Mouse (Mus musculus): ENCODE measurements around the gene Cfd. TPM values are rescaled to one million over a fixed set of nuclear protein-coding genes. Genes with fewer than 3 reads are reported as not detected.
A peak's percentile ranks its signal among the peaks of the same experiment; 100 is the strongest.

Gene Cfd
- polyA plus RNA-seq, 1 experiment from 2014 or later: not detected

DNA sequence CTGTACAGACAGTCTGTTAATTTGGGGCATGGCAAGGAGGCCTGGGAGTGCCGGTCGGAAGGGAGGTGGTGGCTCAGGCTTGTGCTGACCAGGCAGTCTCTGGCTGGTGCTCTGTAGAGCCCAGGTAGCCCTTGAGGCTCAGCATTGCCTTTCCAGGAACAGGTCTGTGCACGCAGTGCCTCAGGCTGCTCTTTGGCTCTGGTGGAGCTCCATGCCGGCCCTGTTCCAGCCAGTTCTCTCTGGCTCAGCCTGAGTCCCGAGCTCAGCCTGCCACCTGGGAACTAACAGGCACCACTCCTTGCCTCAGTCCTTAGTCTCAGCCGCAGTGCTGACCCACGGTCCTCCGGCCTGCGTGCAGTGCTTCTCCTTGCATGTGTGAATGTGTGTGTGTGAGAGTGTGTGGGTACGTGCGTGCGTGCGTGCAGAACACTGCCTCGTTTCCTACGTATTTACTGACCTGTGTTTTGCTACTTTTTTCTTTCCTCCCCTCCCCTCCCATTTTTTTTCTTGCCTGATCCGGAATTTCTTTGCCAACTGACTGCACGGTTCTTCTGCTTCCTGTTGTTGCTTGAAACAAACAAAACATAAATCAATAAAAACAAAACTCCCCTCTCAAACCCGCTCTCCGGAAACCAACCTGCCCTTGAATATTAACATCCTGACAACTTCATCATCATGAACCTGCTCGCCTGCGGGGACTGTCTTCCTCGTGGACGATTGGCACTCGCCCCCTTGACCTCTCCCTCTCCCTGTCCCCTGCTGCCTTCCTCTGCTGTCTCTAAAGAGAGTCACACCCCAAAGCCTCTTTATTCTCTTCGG, 29.2 kb upstream of the Cfd start:
- Histone ChIP-seq H3K27ac (peak overlapping the region; percentile 57), H3K4me1 (replicated peaks) (peaks cover 44% of the 10 kb centered on the region)

GRCm38 (mm10) chr10:79862049-79862788, 28.4 kb upstream of the Cfd start:
- no peak overlapping the region for H3K4me2 ChIP-seq
- no peaks in the 10 kb centered on the region for H3K27me3 ChIP-seq
- peaks cover 44% of the 10 kb centered on the region for H3K4me1 ChIP-seq (replicated peaks)
- ATAC-seq (ENCODE audit: insufficient number of reproducible peaks, insufficient read depth, low FRiP score, low TSS enrichment, low read depth): no peak
- 88% methylated on average over 23 of the region's 23 CpGs for WGBS
- no peaks in the 10 kb centered on the region for H3K9me3 ChIP-seq
- H3K36me3 ChIP-seq: peaks cover 99% of the 10 kb centered on the region
- no peak overlapping the region for H3K27ac ChIP-seq
- no peak overlapping the region for H3K9ac ChIP-seq (replicated peaks)
- no peak overlapping the region for H3K4me3 ChIP-seq (replicated peaks)

More for the DNA sequence above, 29.2 kb upstream of the Cfd start:
- ATAC-seq (ENCODE audit: insufficient number of reproducible peaks, insufficient read depth, low FRiP score, low TSS enrichment, low read depth): no peak
- no peak overlapping the region for H3K9ac ChIP-seq (replicated peaks)
- WGBS: 75% methylated on average over 25 of the region's 25 CpGs
- peaks cover 99% of the 10 kb centered on the region for H3K36me3 ChIP-seq
- H3K4me2 ChIP-seq: no peak overlapping the region
- H3K27me3 ChIP-seq: no peaks in the 10 kb centered on the region
- H3K9me3 ChIP-seq: no peaks in the 10 kb centered on the region
- H3K4me3 ChIP-seq (replicated peaks): no peak overlapping the region

DNA sequence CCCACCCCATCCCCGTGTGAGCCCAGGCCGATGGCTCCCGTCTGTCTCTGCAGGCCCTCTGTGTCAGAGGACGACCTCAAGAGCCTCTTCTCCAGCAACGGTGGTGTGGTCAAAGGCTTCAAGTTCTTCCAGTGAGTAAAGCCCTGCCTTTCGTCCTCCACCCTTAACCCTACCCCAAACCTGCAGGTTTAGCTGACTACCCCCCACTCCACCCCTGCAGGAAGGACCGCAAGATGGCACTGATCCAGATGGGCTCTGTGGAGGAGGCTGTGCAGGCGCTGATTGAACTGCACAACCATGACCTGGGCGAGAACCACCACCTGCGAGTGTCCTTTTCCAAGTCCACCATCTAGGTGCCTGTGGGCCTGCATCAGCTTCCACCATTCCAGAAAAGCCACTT, 27.7 kb upstream of the Cfd start:
- 77% methylated on average over 10 of the region's 10 CpGs for WGBS
- Histone ChIP-seq H3K4me3 (replicated peaks) (no peak overlapping the region), H3K4me2 (no peak overlapping the region), H3K4me1 (replicated peaks) (peaks cover 41% of the 10 kb centered on the region), H3K27ac (peak overlapping the region; percentile 54; the same call in 1 of the 2 replicates), H3K36me3 (peaks cover 97% of the 10 kb centered on the region), H3K27me3 (no peaks in the 10 kb centered on the region), H3K9ac (replicated peaks) (no peak overlapping the region), H3K9me3 (no peaks in the 10 kb centered on the region)
- no peak for ATAC-seq (ENCODE audit: insufficient number of reproducible peaks, insufficient read depth, low FRiP score, low TSS enrichment, low read depth)

- Histone ChIP-seq H3K36me3 (peaks cover 93% of the 10 kb centered on the region), H3K4me1 (replicated peaks) (peaks cover 31% of the 10 kb centered on the region), H3K27ac (peak overlapping the region; percentile 56), H3K9ac (replicated peaks) (no peak overlapping the region), H3K4me3 (replicated peaks) (no peak overlapping the region), H3K27me3 (no peaks in the 10 kb centered on the region), H3K9me3 (no peaks in the 10 kb centered on the region), H3K4me2 (no peak overlapping the region)
- 45% methylated on average over 10 of the region's 10 CpGs for WGBS
- peak; percentile 4 for ATAC-seq (ENCODE audit: insufficient number of reproducible peaks, insufficient read depth, low FRiP score, low TSS enrichment, low read depth)
Measured at GRCm38 (mm10) chr10:79864351-79865188, 26.1 kb upstream of the Cfd start.

GRCm38 (mm10) chr10:79865189-79865601, 25.5 kb upstream of the Cfd start:
- H3K27ac ChIP-seq: peak overlapping the region; percentile 56; the same call in 1 of the 2 replicates
- peaks cover 93% of the 10 kb centered on the region for H3K36me3 ChIP-seq
- H3K4me2 ChIP-seq: no peak overlapping the region
- no peaks in the 10 kb centered on the region for H3K9me3 ChIP-seq
- no peaks in the 10 kb centered on the region for H3K27me3 ChIP-seq
- peaks cover 31% of the 10 kb centered on the region for H3K4me1 ChIP-seq (replicated peaks)
- no peak overlapping the region for H3K4me3 ChIP-seq (replicated peaks)
- H3K9ac ChIP-seq (replicated peaks): no peak overlapping the region
- ATAC-seq (ENCODE audit: insufficient number of reproducible peaks, insufficient read depth, low FRiP score, low TSS enrichment, low read depth): peak; percentile 13; the same call in 1 of the 2 replicates
- WGBS: 64% methylated on average over 12 of the region's 12 CpGs

- peaks cover 25% of the 10 kb centered on the region for H3K4me1 ChIP-seq (replicated peaks)
- 73% methylated on average over 19 of the region's 19 CpGs for WGBS
- no peak overlapping the region for H3K4me2 ChIP-seq
- no peak overlapping the region for H3K9ac ChIP-seq (replicated peaks)
- no peak for ATAC-seq (ENCODE audit: insufficient number of reproducible peaks, insufficient read depth, low FRiP score, low TSS enrichment, low read depth)
- 0 out of 2 replicates have a peak overlapping the region, but pooled peaks have one; percentile 56 for H3K27ac ChIP-seq
- H3K36me3 ChIP-seq: peaks cover 90% of the 10 kb centered on the region
- no peaks in the 10 kb centered on the region for H3K27me3 ChIP-seq
- H3K9me3 ChIP-seq: no peaks in the 10 kb centered on the region
- H3K4me3 ChIP-seq (replicated peaks): no peak overlapping the region
Measured at GRCm38 (mm10) chr10:79865801-79866295, 24.8 kb upstream of the Cfd start.

GRCm38 (mm10) chr10:79866601-79867000, 24.1 kb upstream of the Cfd start:
- Histone ChIP-seq H3K4me3 (replicated peaks) (no peak overlapping the region), H3K4me2 (no peak overlapping the region), H3K9ac (replicated peaks) (no peak overlapping the region), H3K36me3 (peaks cover 90% of the 10 kb centered on the region), H3K9me3 (no peaks in the 10 kb centered on the region), H3K4me1 (replicated peaks) (peaks cover 23% of the 10 kb centered on the region), H3K27ac (no peak overlapping the region), H3K27me3 (no peaks in the 10 kb centered on the region)
- 65% methylated on average over 11 of the region's 11 CpGs for WGBS
- no peak for ATAC-seq (ENCODE audit: insufficient number of reproducible peaks, insufficient read depth, low FRiP score, low TSS enrichment, low read depth)

GRCm38 (mm10) chr10:79871845-79872244, 18.8 kb upstream of the Cfd start:
- WGBS: 93% methylated on average over 8 of the region's 8 CpGs
- H3K27me3 ChIP-seq: no peaks in the 10 kb centered on the region
- H3K9ac ChIP-seq (replicated peaks): no peak overlapping the region

GRCm38 (mm10) chr10:79872862-79873261, 17.8 kb upstream of the Cfd start:
- Histone ChIP-seq H3K4me3 (replicated peaks) (peak overlapping the region; percentile 74), H3K27me3 (no peaks in the 10 kb centered on the region), H3K36me3 (peaks cover 35% of the 10 kb centered on the region), H3K9ac (replicated peaks) (peak overlapping the region; percentile 94), H3K4me2 (peak overlapping the region; percentile 67), H3K4me1 (replicated peaks) (peaks cover 25% of the 10 kb centered on the region), H3K27ac (no peak overlapping the region), H3K9me3 (no peaks in the 10 kb centered on the region)
- ATAC-seq (ENCODE audit: insufficient number of reproducible peaks, insufficient read depth, low FRiP score, low TSS enrichment, low read depth): no peak
- 44% methylated on average over 3 of the region's 3 CpGs for WGBS

More at GRCm38 (mm10) chr10:79871845-79872244, 18.8 kb upstream of the Cfd start:
- Histone ChIP-seq H3K4me1 (replicated peaks) (peaks cover 32% of the 10 kb centered on the region), H3K4me2 (peak overlapping the region; percentile 8; the same call in 1 of the 2 replicates), H3K27ac (no peak overlapping the region), H3K36me3 (peaks cover 43% of the 10 kb centered on the region), H3K4me3 (replicated peaks) (no peak overlapping the region), H3K9me3 (no peaks in the 10 kb centered on the region)
- no peak for ATAC-seq (ENCODE audit: insufficient number of reproducible peaks, insufficient read depth, low FRiP score, low TSS enrichment, low read depth)

GRCm38 (mm10) chr10:79873313-79873712, 17.3 kb upstream of the Cfd start:
- WGBS: 11% methylated on average over 6 of the region's 6 CpGs
- H3K9ac ChIP-seq (replicated peaks): peak overlapping the region; percentile 94

More at GRCm38 (mm10) chr10:79873313-79873712, 17.3 kb upstream of the Cfd start:
- Histone ChIP-seq H3K36me3 (peaks cover 33% of the 10 kb centered on the region), H3K4me1 (replicated peaks) (peaks cover 25% of the 10 kb centered on the region), H3K9me3 (no peaks in the 10 kb centered on the region), H3K27ac (peak overlapping the region; percentile 90; the same call in 1 of the 2 replicates), H3K27me3 (no peaks in the 10 kb centered on the region), H3K4me3 (replicated peaks) (peak overlapping the region; percentile 74), H3K4me2 (peak overlapping the region; percentile 67)
- ATAC-seq (ENCODE audit: insufficient number of reproducible peaks, insufficient read depth, low FRiP score, low TSS enrichment, low read depth): no peak

All from limb, embryonic 12.5 days (tissue).